Mouse (Mus musculus): ENCODE results near the gene Cdc34. TPM values are rescaled to one million over a fixed set of nuclear protein-coding genes. Genes with fewer than 3 reads are reported as not detected.

Gene Cdc34
- total RNA-seq, 1 experiment: 507 TPM

GRCm38 (mm10) chr10:79691986-79692548 lies 10.1 kb downstream of the Cdc34 start:
- no peak for TF ChIP-seq ZC3H11A (IDR thresholded peaks at IDR 0.05; ENCODE audit: borderline replicate concordance, low read depth, low read length)
- no peak for TF ChIP-seq HCFC1 (IDR thresholded peaks at IDR 0.05; ENCODE audit: borderline replicate concordance, insufficient read depth, low read length)
- no peak for TF ChIP-seq CHD2 (IDR thresholded peaks at IDR 0.05; ENCODE audit: low read depth, low read length)
- no peak for TF ChIP-seq ZNF384 (IDR thresholded peaks at IDR 0.05; ENCODE audit: low read depth, low read length)
- no peak for TF ChIP-seq MAFK (IDR thresholded peaks at IDR 0.05; ENCODE audit: insufficient read depth, low read depth, low read length)

DNA sequence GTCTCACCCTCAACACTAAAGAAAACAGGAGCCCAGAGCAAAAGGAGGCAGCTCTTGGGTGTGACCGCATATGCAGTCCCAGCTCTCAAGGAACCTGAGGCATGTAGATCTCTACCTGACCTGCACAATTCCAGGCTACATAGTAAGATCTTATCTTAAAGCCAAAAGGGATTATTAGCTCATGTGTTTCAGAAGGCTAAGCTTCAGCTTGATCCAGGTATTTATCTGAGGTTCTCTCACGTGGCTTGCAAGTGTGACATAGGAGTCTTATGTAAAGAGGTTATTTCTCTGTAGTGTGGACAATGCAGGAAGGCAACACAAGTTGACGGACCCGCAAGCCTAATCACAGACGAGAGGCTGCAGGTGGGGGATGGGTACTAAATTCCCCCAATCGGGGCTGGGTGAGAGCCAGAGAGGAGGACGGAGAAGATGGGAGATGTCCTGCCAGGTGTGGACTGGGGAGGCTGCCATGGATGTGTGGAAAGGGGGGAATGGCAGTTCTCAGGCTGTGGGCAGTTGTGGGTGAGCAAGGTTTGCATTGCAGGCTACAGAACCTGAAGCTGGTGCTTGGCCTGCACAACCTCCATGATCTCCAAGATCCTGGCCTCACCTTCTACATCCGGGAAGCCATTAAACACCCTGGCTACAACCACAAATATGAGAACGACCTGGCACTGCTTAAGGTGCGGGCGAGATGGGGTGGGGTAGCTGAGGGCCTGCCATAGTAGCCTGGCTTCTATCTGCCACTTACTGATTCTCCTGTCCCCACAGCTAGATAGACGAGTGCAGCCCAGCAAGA lies 11.8 kb downstream of the Cdc34 start:
- no peak for TF ChIP-seq MAFK (IDR thresholded peaks at IDR 0.05; ENCODE audit: insufficient read depth, low read depth, low read length)
- no peak for TF ChIP-seq ZC3H11A (IDR thresholded peaks at IDR 0.05; ENCODE audit: borderline replicate concordance, low read depth, low read length)
- TF ChIP-seq ZNF384 (IDR thresholded peaks at IDR 0.05; ENCODE audit: low read depth, low read length): no peak
- no peak for TF ChIP-seq CHD2 (IDR thresholded peaks at IDR 0.05; ENCODE audit: low read depth, low read length)
- no peak for TF ChIP-seq HCFC1 (IDR thresholded peaks at IDR 0.05; ENCODE audit: borderline replicate concordance, insufficient read depth, low read length)
- Histone ChIP-seq H3K9ac (ENCODE audit: insufficient read depth, low read depth, low read length, poor library complexity, severe bottlenecking) (no peak overlapping the region), H3K27ac (ENCODE audit: insufficient read depth, low read depth, low read length, poor library complexity, severe bottlenecking) (no peak overlapping the region), H3K4me3 (ENCODE audit: insufficient read depth in 1 of 2, low read depth in 1 of 2, low read length in 2 of 2, poor library complexity in 1 of 2, severe bottlenecking in 1 of 2) (no peak overlapping the region), H3K36me3 (ENCODE audit: control insufficient read depth, insufficient read depth, low read length, poor library complexity, severe bottlenecking) (peaks cover 3% of the 10 kb centered on the region; the same call in 1 of the 2 replicates), H3K9me3 (ENCODE audit: control insufficient read depth, insufficient read depth, low read depth, low read length) (no peaks in the 10 kb centered on the region), H3K4me1 (ENCODE audit: control insufficient read depth in 2 of 2, insufficient read depth in 2 of 2, low read length in 2 of 2, poor library complexity in 1 of 2) (peaks cover 0 to 6% of the 10 kb centered on the region in 2 experiments; a peak in 1 of 4 replicates)
- no peak for DNase-seq (ENCODE audit: low read depth, low spot score)
- in situ Hi-C loops (cut with MboI; ENCODE audit: low sequenced_read_pairs in 2 of 2, unreplicated experiment in 2 of 2): no loop called here

More at GRCm38 (mm10) chr10:79691986-79692548, 10.1 kb downstream of the Cdc34 start:
- DNase-seq (ENCODE audit: low read depth, low spot score): no peak
- Histone ChIP-seq H3K36me3 (ENCODE audit: control insufficient read depth, insufficient read depth, low read length, poor library complexity, severe bottlenecking) (peaks cover 19% of the 10 kb centered on the region), H3K9me3 (ENCODE audit: control insufficient read depth, insufficient read depth, low read depth, low read length) (no peaks in the 10 kb centered on the region), H3K4me3 (ENCODE audit: insufficient read depth in 1 of 2, low read depth in 1 of 2, low read length in 2 of 2, poor library complexity in 1 of 2, severe bottlenecking in 1 of 2) (no peak overlapping the region), H3K9ac (ENCODE audit: insufficient read depth, low read depth, low read length, poor library complexity, severe bottlenecking) (no peak overlapping the region), H3K27ac (ENCODE audit: insufficient read depth, low read depth, low read length, poor library complexity, severe bottlenecking) (no peak overlapping the region), H3K4me1 (ENCODE audit: control insufficient read depth in 2 of 2, insufficient read depth in 2 of 2, low read length in 2 of 2, poor library complexity in 1 of 2) (peaks cover under 1 to 14% of the 10 kb centered on the region in 2 experiments; a peak in 2 of 4 replicates)
- in situ Hi-C loops (cut with MboI; ENCODE audit: low sequenced_read_pairs in 2 of 2, unreplicated experiment in 2 of 2): no loop called here

- DNase-seq (ENCODE audit: low read depth, low spot score): no peak
Observed at GRCm38 (mm10) chr10:79694379-79694655, 12.3 kb downstream of the Cdc34 start.

GRCm38 (mm10) chr10:79695231-79696128 lies 13.5 kb downstream of the Cdc34 start:
- Histone ChIP-seq H3K36me3 (ENCODE audit: control insufficient read depth, insufficient read depth, low read length, poor library complexity, severe bottlenecking) (no peaks in the 10 kb centered on the region), H3K4me1 (ENCODE audit: control insufficient read depth in 2 of 2, insufficient read depth in 2 of 2, low read length in 2 of 2, poor library complexity in 1 of 2) (peaks cover 0 to 9% of the 10 kb centered on the region in 2 experiments; a peak in 1 of 4 replicates), H3K4me3 (ENCODE audit: insufficient read depth in 1 of 2, low read depth in 1 of 2, low read length in 2 of 2, poor library complexity in 1 of 2, severe bottlenecking in 1 of 2) (no peak overlapping the region), H3K27ac (ENCODE audit: insufficient read depth, low read depth, low read length, poor library complexity, severe bottlenecking) (no peak overlapping the region), H3K9me3 (ENCODE audit: control insufficient read depth, insufficient read depth, low read depth, low read length) (no peaks in the 10 kb centered on the region), H3K9ac (ENCODE audit: insufficient read depth, low read depth, low read length, poor library complexity, severe bottlenecking) (no peak overlapping the region)
- TF ChIP-seq MAFK (IDR thresholded peaks at IDR 0.05; ENCODE audit: insufficient read depth, low read depth, low read length) (no peak), ZNF384 (IDR thresholded peaks at IDR 0.05; ENCODE audit: low read depth, low read length) (no peak), ZC3H11A (IDR thresholded peaks at IDR 0.05; ENCODE audit: borderline replicate concordance, low read depth, low read length) (no peak), CHD2 (IDR thresholded peaks at IDR 0.05; ENCODE audit: low read depth, low read length) (no peak), HCFC1 (IDR thresholded peaks at IDR 0.05; ENCODE audit: borderline replicate concordance, insufficient read depth, low read length) (no peak; the same call in 1 of the 2 replicates)
- DNase-seq (ENCODE audit: low read depth, low spot score): peak; percentile 66
- in situ Hi-C loops (cut with MboI; ENCODE audit: low sequenced_read_pairs in 2 of 2, unreplicated experiment in 2 of 2): no loop called here

More at GRCm38 (mm10) chr10:79694379-79694655, 12.3 kb downstream of the Cdc34 start:
- H3K36me3 ChIP-seq (ENCODE audit: control insufficient read depth, insufficient read depth, low read length, poor library complexity, severe bottlenecking): no peaks in the 10 kb centered on the region
- no peak overlapping the region for H3K27ac ChIP-seq (ENCODE audit: insufficient read depth, low read depth, low read length, poor library complexity, severe bottlenecking)
- in situ Hi-C loops (cut with MboI; ENCODE audit: low sequenced_read_pairs in 2 of 2, unreplicated experiment in 2 of 2): no loop called here
- H3K4me1 ChIP-seq (ENCODE audit: control insufficient read depth in 2 of 2, insufficient read depth in 2 of 2, low read length in 2 of 2, poor library complexity in 1 of 2): peaks cover 0 to 6% of the 10 kb centered on the region in 2 experiments; a peak in 1 of 4 replicates
- H3K9ac ChIP-seq (ENCODE audit: insufficient read depth, low read depth, low read length, poor library complexity, severe bottlenecking): no peak overlapping the region
- no peaks in the 10 kb centered on the region for H3K9me3 ChIP-seq (ENCODE audit: control insufficient read depth, insufficient read depth, low read depth, low read length)
- no peak for TF ChIP-seq CHD2 (IDR thresholded peaks at IDR 0.05; ENCODE audit: low read depth, low read length)
- TF ChIP-seq ZNF384 (IDR thresholded peaks at IDR 0.05; ENCODE audit: low read depth, low read length): no peak
- no peak for TF ChIP-seq HCFC1 (IDR thresholded peaks at IDR 0.05; ENCODE audit: borderline replicate concordance, insufficient read depth, low read length)
- no peak for TF ChIP-seq ZC3H11A (IDR thresholded peaks at IDR 0.05; ENCODE audit: borderline replicate concordance, low read depth, low read length)
- no peak for TF ChIP-seq MAFK (IDR thresholded peaks at IDR 0.05; ENCODE audit: insufficient read depth, low read depth, low read length)
- H3K4me3 ChIP-seq (ENCODE audit: insufficient read depth in 1 of 2, low read depth in 1 of 2, low read length in 2 of 2, poor library complexity in 1 of 2, severe bottlenecking in 1 of 2): no peak overlapping the region

Data from ES-E14 (cell line).